Mouse (Mus musculus) stomach, embryonic 14.5 days (tissue): ENCODE measurements at regions not wholly inside any gene's neighbourhood (a gene's known extent, or its start where the extent isn't known, plus 50 kb on each side); places are given as distances from the start of the nearest gene placed in this dataset.

ENCODE experiments used
- ATAC-seq: fragments of 200-750 bp; cut with Nextera tagmentation; 2 replicates; pipeline ENCODE4 v1.8.0; 2017; ENCODE audit warnings: low read depth, moderate TSS enrichment; ENCODE audit not compliant: insufficient number of reproducible peaks, insufficient read depth, low FRiP score
- H3K27ac ChIP-seq: fragments of 300-500 bp; sonication (generic); 2 replicates; pipeline ENCODE4 v1.5.1; 2014; ENCODE audit warnings: mild to moderate bottlenecking, low read length, moderate library complexity, mixed read lengths
- H3K27me3 ChIP-seq: fragments of 300-500 bp; sonication (generic); 2 replicates; pipeline ENCODE4 v1.6.1; 2014; ENCODE audit warnings: low read length, control low read depth, mixed read lengths; ENCODE audit not compliant: control insufficient read depth, insufficient read depth
- H3K36me3 ChIP-seq: fragments of 300-500 bp; sonication (generic); 2 replicates; pipeline ENCODE4 v1.6.1; 2014; ENCODE audit warnings: mild to moderate bottlenecking, control low read depth, low read length, moderate library complexity, mixed read lengths; ENCODE audit not compliant: control insufficient read depth, insufficient read depth
- H3K4me1 ChIP-seq: fragments of 300-500 bp; sonication (generic); 2 replicates; pipeline ENCODE4 v1.6.1; 2014; ENCODE audit warnings: low read length, control low read depth, mixed read lengths; ENCODE audit not compliant: control insufficient read depth, insufficient read depth
- H3K4me2 ChIP-seq: fragments of 300-500 bp; sonication (generic); replicated peaks from 2 replicates; pipeline ENCODE4 v1.6.1; 2014; ENCODE audit warnings: low read depth, low read length, control low read depth
- H3K4me3 ChIP-seq: fragments of 300-500 bp; sonication (generic); 2 replicates; pipeline ENCODE4 v1.5.1; 2014; ENCODE audit warnings: low read depth, low read length, control low read depth
- H3K9ac ChIP-seq: fragments of 300-500 bp; sonication (generic); replicated peaks from 2 replicates; pipeline ENCODE4 v1.6.1; 2014; ENCODE audit warnings: low read depth, mild to moderate bottlenecking, control low read depth, low read length, moderate library complexity, mixed read lengths
- H3K9me3 ChIP-seq: fragments of 300-500 bp; sonication (generic); 2 replicates; pipeline ENCODE4 v1.6.1; 2016; ENCODE audit warnings: low read depth, low read length, control low read depth; ENCODE audit not compliant: control insufficient read depth
- whole genome bisulfite sequencing: fragments of 180-500 bp; shearing (Covaris S2); extraction: QIAGEN DNeasy Blood & Tissue Kit; methylation state at CpG from one replicate; pipeline ENCODE4 v1.1.7; 2014; 5-methylcytosine and 5-hydroxymethylcytosine counted together

DNA sequence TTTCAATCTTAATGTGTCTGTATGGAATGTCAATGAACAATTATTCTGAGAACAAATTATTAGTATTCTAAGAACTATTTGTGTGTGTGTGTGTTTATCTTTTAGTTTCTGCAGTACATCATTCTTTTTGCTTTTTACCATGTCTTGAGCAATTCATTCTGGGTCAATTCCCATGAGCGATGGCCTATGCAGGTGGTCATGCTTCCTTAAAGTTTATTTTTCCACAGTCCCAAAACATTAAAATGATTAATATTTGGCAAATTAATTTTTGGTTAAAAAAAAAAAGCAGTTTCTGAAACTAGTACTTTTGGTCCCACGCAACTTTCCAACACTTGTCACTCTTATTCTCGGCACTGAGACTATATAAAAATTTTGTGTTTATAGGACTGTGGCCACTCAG lies 416.8 kb upstream of the Rgmb start:
- no peaks in the 10 kb centered on the region for H3K9me3 ChIP-seq
- no peaks in the 10 kb centered on the region for H3K27me3 ChIP-seq
- no peak for ATAC-seq
- no peak overlapping the region for H3K4me3 ChIP-seq
- H3K4me2 ChIP-seq: no peak overlapping the region
- H3K27ac ChIP-seq: no peak overlapping the region
- no peak overlapping the region for H3K9ac ChIP-seq
- 92% methylated on average over 3 of the region's 3 CpGs for WGBS
- H3K4me1 ChIP-seq: no peaks in the 10 kb centered on the region
- H3K36me3 ChIP-seq: no peaks in the 10 kb centered on the region

- no peaks in the 10 kb centered on the region for H3K36me3 ChIP-seq
- no peaks in the 10 kb centered on the region for H3K9me3 ChIP-seq
- no peaks in the 10 kb centered on the region for H3K27me3 ChIP-seq
- H3K27ac ChIP-seq: no peak overlapping the region
- H3K9ac ChIP-seq: no peak overlapping the region
- 78% methylated on average over 2 of the region's 2 CpGs for WGBS
- ATAC-seq: no peak
- H3K4me2 ChIP-seq: no peak overlapping the region
- no peak overlapping the region for H3K4me3 ChIP-seq
- no peaks in the 10 kb centered on the region for H3K4me1 ChIP-seq
Observed at GRCm38 (mm10) chr17:16221253-16221652, 390.4 kb upstream of the Rgmb start.

DNA sequence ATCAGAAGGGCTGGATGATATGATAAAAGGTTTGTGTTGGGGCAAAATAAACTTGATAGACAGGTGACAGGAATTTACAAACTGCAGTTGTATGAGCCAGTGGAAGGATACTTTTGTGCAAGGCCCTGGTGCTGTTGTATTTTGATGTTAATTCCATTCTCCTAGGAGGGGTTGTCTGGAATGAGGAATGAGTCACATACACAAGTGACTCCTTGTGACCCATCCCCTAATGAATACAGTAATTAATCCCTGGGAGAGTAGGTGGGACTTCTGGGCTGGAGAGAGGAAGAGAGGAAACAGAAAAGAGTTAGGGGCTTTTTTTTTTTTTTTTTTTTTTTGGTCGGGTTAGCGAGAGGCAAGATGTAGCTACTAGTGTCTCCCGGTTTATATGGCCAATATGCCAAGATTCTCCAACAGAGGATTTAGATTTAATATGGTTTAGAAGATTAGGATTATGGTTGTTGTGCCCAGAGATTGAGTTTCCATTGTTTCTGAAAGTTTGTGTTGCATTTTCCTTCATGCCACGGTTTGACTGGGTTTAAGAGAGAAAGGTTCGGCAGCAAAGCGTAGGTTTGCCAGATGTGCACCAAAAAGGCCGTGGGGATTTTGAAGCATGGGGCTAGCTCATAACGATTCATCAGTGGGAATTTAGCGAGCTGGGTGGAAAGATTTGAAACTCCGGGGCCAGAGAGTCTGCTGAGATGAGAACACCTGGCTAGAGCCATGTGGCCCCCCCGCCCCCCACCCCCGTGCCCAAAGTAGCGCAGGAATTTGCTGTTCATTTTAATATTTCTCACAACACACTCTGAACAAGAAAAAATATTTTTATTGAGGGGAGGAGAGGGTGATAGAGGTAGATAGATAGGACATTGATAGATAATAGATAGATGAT lies 389.1 kb upstream of the Rgmb start:
- 89% methylated on average over 12 of the region's 13 CpGs for whole genome bisulfite sequencing
- ATAC-seq: no peak
- no peak overlapping the region for H3K9ac ChIP-seq
- no peaks in the 10 kb centered on the region for H3K36me3 ChIP-seq
- no peak overlapping the region for H3K27ac ChIP-seq
- H3K27me3 ChIP-seq: no peaks in the 10 kb centered on the region
- no peaks in the 10 kb centered on the region for H3K9me3 ChIP-seq
- H3K4me3 ChIP-seq: no peak overlapping the region
- no peaks in the 10 kb centered on the region for H3K4me1 ChIP-seq
- no peak overlapping the region for H3K4me2 ChIP-seq

- H3K4me1 ChIP-seq: no peaks in the 10 kb centered on the region
- WGBS: 54% methylated on average over 2 of the region's 2 CpGs
- H3K36me3 ChIP-seq: no peaks in the 10 kb centered on the region
- H3K4me3 ChIP-seq: no peak overlapping the region
- H3K9me3 ChIP-seq: no peaks in the 10 kb centered on the region
- no peak overlapping the region for H3K4me2 ChIP-seq
- no peaks in the 10 kb centered on the region for H3K27me3 ChIP-seq
- H3K9ac ChIP-seq: no peak overlapping the region
- no peak for ATAC-seq
- H3K27ac ChIP-seq: no peak overlapping the region
Observed at GRCm38 (mm10) chr17:16218623-16219022, 387.8 kb upstream of the Rgmb start.

GRCm38 (mm10) chr17:16216796-16217195 lies 386.0 kb upstream of the Rgmb start:
- Histone ChIP-seq H3K9ac (no peak overlapping the region), H3K4me1 (no peaks in the 10 kb centered on the region), H3K4me2 (no peak overlapping the region), H3K36me3 (no peaks in the 10 kb centered on the region), H3K27me3 (no peaks in the 10 kb centered on the region), H3K4me3 (no peak overlapping the region), H3K27ac (no peak overlapping the region), H3K9me3 (no peaks in the 10 kb centered on the region)
- ATAC-seq: no peak
- WGBS: 69% methylated on average over 2 of the region's 2 CpGs

GRCm38 (mm10) chr17:16193636-16194035 lies 362.8 kb upstream of the Rgmb start:
- WGBS: 20% methylated on average over 1 of the region's 1 CpGs
- H3K4me3 ChIP-seq: no peak overlapping the region
- ATAC-seq: no peak
- H3K27me3 ChIP-seq: no peaks in the 10 kb centered on the region
- H3K4me1 ChIP-seq: no peaks in the 10 kb centered on the region
- no peak overlapping the region for H3K9ac ChIP-seq
- H3K4me2 ChIP-seq: no peak overlapping the region
- H3K9me3 ChIP-seq: no peaks in the 10 kb centered on the region
- H3K36me3 ChIP-seq: no peaks in the 10 kb centered on the region
- no peak overlapping the region for H3K27ac ChIP-seq

- H3K4me3 ChIP-seq: no peak overlapping the region
- no peak overlapping the region for H3K9ac ChIP-seq
- 0 out of 2 replicates have a peak, but pooled peaks cover 5% of the 10 kb centered on the region for H3K4me1 ChIP-seq
- H3K27ac ChIP-seq: no peak overlapping the region
- no peaks in the 10 kb centered on the region for H3K9me3 ChIP-seq
- no peak overlapping the region for H3K4me2 ChIP-seq
- WGBS: 83% methylated on average over 1 of the region's 1 CpGs
- ATAC-seq: no peak
- H3K27me3 ChIP-seq: no peaks in the 10 kb centered on the region
- no peaks in the 10 kb centered on the region for H3K36me3 ChIP-seq
Observed at GRCm38 (mm10) chr17:16180856-16181255, 350.0 kb upstream of the Rgmb start.

DNA sequence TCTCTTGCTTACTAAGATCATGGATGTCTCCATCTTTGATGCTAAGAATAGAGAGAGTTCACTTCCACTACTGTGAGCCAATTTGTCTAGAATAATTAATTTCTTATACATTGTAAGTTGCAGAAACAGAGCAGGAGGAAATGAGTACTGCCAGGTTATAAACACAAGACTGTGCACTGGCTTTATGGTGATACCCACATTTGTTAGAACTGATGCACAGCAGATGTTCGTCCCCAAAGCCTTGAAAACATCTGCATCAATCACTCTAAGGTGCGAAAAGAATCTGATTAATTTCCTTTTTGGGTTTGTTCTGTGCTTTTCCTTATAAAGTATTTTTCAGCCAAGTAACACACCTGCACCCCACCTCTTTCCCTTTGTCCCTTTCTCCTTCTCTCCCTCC lies 347.3 kb upstream of the Rgmb start:
- ATAC-seq: no peak
- Histone ChIP-seq H3K9ac (no peak overlapping the region), H3K27ac (no peak overlapping the region; the same call in 1 of the 2 replicates), H3K9me3 (no peaks in the 10 kb centered on the region), H3K4me2 (no peak overlapping the region), H3K4me1 (0 out of 2 replicates have a peak, but pooled peaks cover 5% of the 10 kb centered on the region), H3K36me3 (no peaks in the 10 kb centered on the region), H3K4me3 (no peak overlapping the region), H3K27me3 (no peaks in the 10 kb centered on the region)
- 39% methylated on average over 2 of the region's 2 CpGs for WGBS
